21 mouse cellular contexts compared by ENCODE assay signal in genomic region chr11:108236754-108237428, GRCm38 (mm10).
DNase-seq lines count a peak whose midpoint lies in the region; ATAC-seq and TF ChIP-seq lines count a peak whose summit lies in the region.
"Had no signal": no experiment of that assay in that cellular context is flagged by ENCODE, and none has a peak within 500 bp of the region (broad histone marks: within the 10 kb centered on the region; RNA-seq: fewer than 3 reads in every experiment).

No protein-coding gene starts in this region.

- no peak for TF ChIP-seq CTCF in hindbrain, postnatal 0 days (IDR thresholded peaks at IDR 0.05; ENCODE audit: low read depth)
- no peak for TF ChIP-seq CTCF in MEL (IDR thresholded peaks at IDR 0.05 in 2 of 3, conservative IDR thresholded peaks at IDR 0.05 in 1 of 3; ENCODE audit: control insufficient read depth in 1 of 3, insufficient read depth in 1 of 3, low read depth in 2 of 3, low read length in 3 of 3, poor library complexity in 1 of 3, severe bottlenecking in 1 of 3)

- no peak for TF ChIP-seq POLR2A in MEL (IDR thresholded peaks at IDR 0.05; ENCODE audit: control insufficient read depth in 1 of 2, insufficient read depth in 1 of 2, low read depth in 1 of 2, low read length in 2 of 2, poor library complexity in 1 of 2)

- no peak overlapping the region for H3K4me2 ChIP-seq in hindbrain, postnatal 0 days (ENCODE audit: low read depth, low read length)
- no peak overlapping the region for H3K4me2 ChIP-seq in limb, embryonic 12.5 days
- H3K4me2 ChIP-seq: embryonic facial prominence, embryonic 15.5 days; heart, embryonic 11.5 days; limb, embryonic 13.5 days had no signal

- H3K4me1 ChIP-seq in hindbrain, postnatal 0 days (ENCODE audit: insufficient read depth, low read length), result 0 out of 2 replicates have a peak, but pooled peaks cover 2% of the 10 kb centered on the region
- H3K4me1 ChIP-seq in hindbrain, embryonic 10.5 days (replicated peaks), result peaks cover 42% of the 10 kb centered on the region
- peaks cover 51% of the 10 kb centered on the region for H3K4me1 ChIP-seq in limb, embryonic 12.5 days (replicated peaks)
- H3K4me1 ChIP-seq in limb, embryonic 10.5 days, result peaks cover 44% of the 10 kb centered on the region
- peaks cover 33 to 64% of the 10 kb centered on the region in 2 experiments for H3K4me1 ChIP-seq in MEL (ENCODE audit: control insufficient read depth in 1 of 2, insufficient read depth in 2 of 2, low read length in 2 of 2)

- no peaks in the 10 kb centered on the region for H3K9me3 ChIP-seq in hindbrain, postnatal 0 days (ENCODE audit: low read length)
- H3K9me3 ChIP-seq in hindbrain, embryonic 10.5 days, result no peaks in the 10 kb centered on the region
- no peaks in the 10 kb centered on the region for H3K9me3 ChIP-seq in limb, embryonic 12.5 days
- no peaks in the 10 kb centered on the region for H3K9me3 ChIP-seq in limb, embryonic 10.5 days (replicated peaks)
- no peaks in the 10 kb centered on the region for H3K9me3 ChIP-seq in MEL (replicated peaks; ENCODE audit: insufficient read depth, low read length)
- H3K9me3 ChIP-seq: embryonic facial prominence, embryonic 15.5 days; limb, embryonic 13.5 days had no signal

- TF ChIP-seq RAD21 in MEL (IDR thresholded peaks at IDR 0.05; ENCODE audit: low read depth, low read length), result no peak

- H3K79me2 ChIP-seq in MEL (ENCODE audit: control insufficient read depth, insufficient read depth, low read length, poor library complexity), result peaks cover 12% of the 10 kb centered on the region

- no peaks in the 10 kb centered on the region for H3K36me3 ChIP-seq in hindbrain, postnatal 0 days (ENCODE audit: insufficient read depth, low read length)
- no peaks in the 10 kb centered on the region for H3K36me3 ChIP-seq in hindbrain, embryonic 10.5 days
- H3K36me3 ChIP-seq in limb, embryonic 12.5 days, result no peaks in the 10 kb centered on the region
- H3K36me3 ChIP-seq in limb, embryonic 10.5 days, result no peaks in the 10 kb centered on the region
- peaks cover 0 to 57% of the 10 kb centered on the region in 2 experiments; a peak in 2 of 4 replicates for H3K36me3 ChIP-seq in MEL (ENCODE audit: control insufficient read depth in 1 of 2, insufficient read depth in 2 of 2, low read length in 2 of 2)
- H3K36me3 ChIP-seq: embryonic facial prominence, embryonic 15.5 days; limb, embryonic 13.5 days had no signal

- WGBS in hindbrain, postnatal 0 days, result 49% methylated on average over 10 of the region's 10 CpGs
- 71% methylated on average over 10 of the region's 10 CpGs for WGBS in hindbrain, embryonic 10.5 days
- WGBS in limb, embryonic 12.5 days, result 42% methylated on average over 10 of the region's 10 CpGs
- 55% methylated on average over 10 of the region's 10 CpGs for WGBS in limb, embryonic 10.5 days

- H3K9ac ChIP-seq in hindbrain, postnatal 0 days (replicated peaks; ENCODE audit: low read length), result no peak overlapping the region
- H3K9ac ChIP-seq in limb, embryonic 12.5 days (replicated peaks), result no peak overlapping the region
- H3K9ac ChIP-seq in MEL (ENCODE audit: control insufficient read depth, low read depth, low read length, poor library complexity, severe bottlenecking), result peak overlapping the region; percentile 42
- H3K9ac ChIP-seq: embryonic facial prominence, embryonic 15.5 days; forebrain, postnatal 0 days; limb, embryonic 13.5 days; liver, embryonic 14.5 days had no signal

- peak; percentile 31 for DNase-seq in hindbrain, postnatal 0 days (ENCODE audit: low spot score)
- DNase-seq in hindbrain, embryonic 10.5 days (ENCODE audit: low spot score), result no peak
- DNase-seq in limb, embryonic 10.5 days (ENCODE audit: low spot score), result no peak
- peak; percentile 47 for DNase-seq in MEL (ENCODE audit: low read depth, low spot score)
- DNase-seq in induced T-regulatory cell, adult 2 months (ENCODE audit: low read depth), result peak; percentile 25
- DNase-seq in left cerebral cortex, adult 11 months (ENCODE audit: low spot score), result no peak
- DNase-seq: adrenal gland, postnatal 14 days; cerebellum, adult 11 months; cerebellum, postnatal 14 days; embryo, embryonic 11 days; forebrain, postnatal 0 days; heart, postnatal 10 days; kidney, postnatal 14 days; right cerebral cortex, postnatal 25 days had no signal

- TF ChIP-seq EP300 in MEL (IDR thresholded peaks at IDR 0.05; ENCODE audit: low read depth in 1 of 2, low read length in 2 of 2), result peak; percentile 13 to 34; a peak in 2 of 4 replicates

- no peaks in the 10 kb centered on the region for H3K27me3 ChIP-seq in hindbrain, postnatal 0 days (ENCODE audit: insufficient read depth, low read length)
- H3K27me3 ChIP-seq in hindbrain, embryonic 10.5 days (ENCODE audit: insufficient read depth, poor library complexity, severe bottlenecking), result no peaks in the 10 kb centered on the region
- H3K27me3 ChIP-seq in limb, embryonic 12.5 days, result no peaks in the 10 kb centered on the region
- no peaks in the 10 kb centered on the region for H3K27me3 ChIP-seq in limb, embryonic 10.5 days (ENCODE audit: low read depth, poor library complexity, severe bottlenecking)
- H3K27me3 ChIP-seq in MEL (ENCODE audit: control insufficient read depth in 1 of 2, insufficient read depth in 2 of 2, low read length in 2 of 2), result no peaks in the 10 kb centered on the region
- H3K27me3 ChIP-seq: embryonic facial prominence, embryonic 15.5 days; limb, embryonic 13.5 days; Patski had no signal

- peak overlapping the region; percentile 8; the same call in 1 of the 2 replicates for H3K27ac ChIP-seq in hindbrain, postnatal 0 days
- no peak overlapping the region for H3K27ac ChIP-seq in hindbrain, embryonic 10.5 days
- peak overlapping the region; percentile 83; the same call in 1 of the 2 replicates for H3K27ac ChIP-seq in limb, embryonic 12.5 days
- no peak overlapping the region for H3K27ac ChIP-seq in limb, embryonic 10.5 days
- H3K27ac ChIP-seq in MEL (ENCODE audit: control insufficient read depth, low read depth, low read length), result peak overlapping the region; percentile 95
- H3K27ac ChIP-seq: embryonic facial prominence, embryonic 15.5 days; limb, embryonic 13.5 days; liver, embryonic 14.5 days had no signal

- 0 out of 2 replicates have a peak, but pooled peaks have one; percentile 21 for ATAC-seq in hindbrain, postnatal 0 days
- ATAC-seq in limb, embryonic 12.5 days (ENCODE audit: insufficient number of reproducible peaks, insufficient read depth, low FRiP score, low TSS enrichment, low read depth), result no peak
- ATAC-seq: forebrain, postnatal 0 days; lung, postnatal 0 days; Patski had no signal

- no peak overlapping the region for H3K4me3 ChIP-seq in hindbrain, postnatal 0 days (ENCODE audit: low read length)
- H3K4me3 ChIP-seq in hindbrain, embryonic 10.5 days, result no peak overlapping the region
- H3K4me3 ChIP-seq in limb, embryonic 12.5 days (replicated peaks), result no peak overlapping the region
- H3K4me3 ChIP-seq in limb, embryonic 10.5 days, result no peak overlapping the region
- H3K4me3 ChIP-seq in MEL (ENCODE audit: control insufficient read depth in 1 of 2, insufficient read depth in 1 of 2, low read depth in 2 of 2, low read length in 2 of 2), result no peak overlapping the region
- H3K4me3 ChIP-seq: embryonic facial prominence, embryonic 15.5 days; limb, embryonic 13.5 days had no signal

TF ChIP-seq in MEL, 35 proteins besides CTCF, POLR2A, EP300 and RAD21:
- TF ChIP-seq GATA1 (IDR thresholded peaks at IDR 0.05; ENCODE audit: low read depth, low read length) (peak; percentile 51), MEF2A (IDR thresholded peaks at IDR 0.05; ENCODE audit: extremely low read depth, insufficient replicate concordance, low read depth, low read length, poor library complexity, severe bottlenecking) (no peak), USF1 (IDR thresholded peaks at IDR 0.05; ENCODE audit: low read depth, low read length) (0 out of 2 replicates have a peak, but pooled peaks have one; percentile 35), MAZ (IDR thresholded peaks at IDR 0.05; ENCODE audit: low read depth, low read length) (no peak), RCOR1 (IDR thresholded peaks at IDR 0.05; ENCODE audit: low read depth, low read length) (no peak), TCF12 (IDR thresholded peaks at IDR 0.05; ENCODE audit: low read depth, low read length) (peak; percentile 23; the same call in 1 of the 2 replicates), SIN3A (IDR thresholded peaks at IDR 0.05; ENCODE audit: low read length) (peak; percentile 46; the same call in 1 of the 2 replicates)

Comparison
In these comparisons a context has a peak if more than half of its experiments do, and no peak if none do; other contexts are left out.
1. DNase-seq: peak in hindbrain, postnatal 0 days (single experiment), MEL (single experiment) and induced T-regulatory cell, adult 2 months (single experiment); none in hindbrain, embryonic 10.5 days (single experiment), limb, embryonic 10.5 days (single experiment) and left cerebral cortex, adult 11 months (single experiment).
2. H3K27ac ChIP-seq: peak in hindbrain, postnatal 0 days (single experiment), limb, embryonic 12.5 days (single experiment) and MEL (single experiment); none in hindbrain, embryonic 10.5 days (single experiment) and limb, embryonic 10.5 days (single experiment).